Mouse (Mus musculus): ENCODE measurements around the gene Ugdh.

GRCm38 (mm10) chr5:65480511-65480910, 44.8 kb upstream of the Ugdh start:
- no peak for TF ChIP-seq CTCF (IDR thresholded peaks at IDR 0.05)
- TF ChIP-seq POLR2A (IDR thresholded peaks at IDR 0.05; ENCODE audit: insufficient read depth, low read depth, low read length) = no peak
